Mouse (Mus musculus): ENCODE results near the gene Snu13.
A peak's percentile ranks its signal among the peaks of the same experiment; 100 is the strongest.

The Snu13 gene

DNA sequence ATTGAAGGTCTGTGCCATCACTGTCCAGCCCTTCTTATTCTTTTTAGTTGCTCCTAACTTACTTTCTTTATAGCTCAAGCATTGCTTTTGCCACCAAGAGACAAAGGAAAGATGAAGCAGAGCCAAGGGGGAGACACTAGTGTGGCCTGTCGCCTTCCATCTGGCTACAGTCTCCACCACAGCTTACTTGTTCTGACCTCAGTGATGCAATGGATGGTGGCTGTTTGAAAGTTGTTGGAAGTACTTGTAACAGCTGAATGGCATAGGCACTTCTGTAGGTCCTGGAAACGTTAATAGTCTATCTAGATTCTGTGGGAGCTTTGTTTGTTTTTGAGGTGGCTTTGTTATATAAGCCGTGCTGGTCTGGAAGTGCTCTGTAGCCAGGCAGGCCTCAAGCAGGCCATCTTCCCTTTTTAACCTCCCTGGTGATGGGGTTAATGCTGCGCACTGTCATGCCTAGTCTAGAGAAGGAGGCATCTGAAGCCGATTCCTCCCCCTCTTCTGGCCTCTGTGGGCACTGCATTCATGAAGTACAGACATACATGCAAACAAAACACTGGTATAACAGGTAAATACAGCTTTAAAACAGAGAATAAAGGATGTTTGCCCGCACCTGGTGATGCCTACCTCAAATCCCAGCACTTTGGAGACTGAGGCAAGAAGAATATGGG is 23.3 kb downstream of the Snu13 start:
- DNase-seq (ENCODE audit: low spot score): no peak

DNA sequence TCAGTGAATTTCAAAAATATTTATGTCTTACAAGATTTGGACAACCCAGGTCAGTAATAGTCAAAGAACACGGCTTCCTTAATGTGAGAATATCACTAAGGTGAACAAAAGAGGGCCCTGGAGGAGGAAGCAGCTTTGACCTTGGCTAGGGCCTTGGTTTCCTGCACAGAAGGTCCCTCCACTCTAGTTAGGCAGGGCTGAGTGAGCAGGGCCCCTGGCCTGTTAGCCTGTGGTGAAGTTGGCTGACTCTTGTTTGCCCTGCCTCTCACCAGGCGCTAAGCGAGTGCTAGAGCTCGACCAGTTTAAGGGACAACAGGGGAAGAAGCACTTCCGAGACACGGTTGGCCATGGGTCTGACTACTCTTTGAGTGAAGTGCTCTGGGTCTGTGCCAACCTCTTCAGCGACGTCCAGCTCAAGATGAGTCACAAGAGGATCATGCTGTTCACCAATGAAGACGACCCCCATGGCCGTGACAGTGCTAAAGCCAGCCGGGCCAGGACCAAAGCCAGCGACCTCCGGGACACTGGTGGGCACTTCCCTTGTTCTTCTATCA is 24.8 kb downstream of the Snu13 start:
- DNase-seq (ENCODE audit: low spot score): no peak

DNA sequence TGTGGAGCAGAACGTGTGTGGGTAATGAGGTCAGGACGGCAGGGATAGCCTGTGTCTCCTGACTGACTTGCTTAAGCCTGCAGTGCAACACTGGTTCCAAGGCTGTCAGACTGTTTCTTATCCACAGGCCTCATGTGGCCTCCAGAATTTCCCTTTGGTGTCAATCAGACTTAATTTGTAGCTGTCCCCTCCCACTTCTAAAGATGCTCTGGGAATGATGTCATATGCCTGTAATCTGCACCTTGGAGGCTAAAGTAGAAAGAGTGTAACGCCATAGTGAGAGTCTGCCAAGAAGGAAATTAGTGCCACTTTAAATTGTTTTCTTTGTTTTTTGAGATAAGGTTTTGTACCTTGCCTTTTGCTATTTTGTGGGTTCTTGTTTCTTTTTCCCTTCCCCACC is 28.1 kb downstream of the Snu13 start:
- no peak for DNase-seq (ENCODE audit: low spot score)

DNA sequence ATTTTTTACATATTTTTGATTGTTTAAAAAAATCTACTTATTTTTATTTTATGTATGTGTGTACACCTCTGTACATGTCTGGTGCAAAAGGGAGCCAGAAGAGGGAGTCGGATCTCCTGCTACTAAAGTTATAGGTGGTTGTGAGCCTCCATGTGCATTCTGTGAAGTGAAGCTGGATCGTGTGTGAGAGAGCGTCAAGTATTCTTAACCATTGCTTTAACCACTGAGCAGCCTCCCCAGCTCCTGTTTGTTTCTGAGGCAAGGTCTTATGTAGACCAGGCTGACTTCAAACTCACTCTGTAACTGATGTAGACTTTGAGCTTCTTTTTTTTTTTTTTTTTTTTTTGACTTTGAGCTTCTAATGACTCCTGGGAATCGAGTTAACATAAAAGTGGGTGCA is 29.9 kb downstream of the Snu13 start:
- no peak for DNase-seq (ENCODE audit: low spot score)

- DNase-seq (ENCODE audit: low spot score): no peak
Observed at GRCm38 (mm10) chr15:82016830-82017229, 30.6 kb downstream of the Snu13 start.

DNA sequence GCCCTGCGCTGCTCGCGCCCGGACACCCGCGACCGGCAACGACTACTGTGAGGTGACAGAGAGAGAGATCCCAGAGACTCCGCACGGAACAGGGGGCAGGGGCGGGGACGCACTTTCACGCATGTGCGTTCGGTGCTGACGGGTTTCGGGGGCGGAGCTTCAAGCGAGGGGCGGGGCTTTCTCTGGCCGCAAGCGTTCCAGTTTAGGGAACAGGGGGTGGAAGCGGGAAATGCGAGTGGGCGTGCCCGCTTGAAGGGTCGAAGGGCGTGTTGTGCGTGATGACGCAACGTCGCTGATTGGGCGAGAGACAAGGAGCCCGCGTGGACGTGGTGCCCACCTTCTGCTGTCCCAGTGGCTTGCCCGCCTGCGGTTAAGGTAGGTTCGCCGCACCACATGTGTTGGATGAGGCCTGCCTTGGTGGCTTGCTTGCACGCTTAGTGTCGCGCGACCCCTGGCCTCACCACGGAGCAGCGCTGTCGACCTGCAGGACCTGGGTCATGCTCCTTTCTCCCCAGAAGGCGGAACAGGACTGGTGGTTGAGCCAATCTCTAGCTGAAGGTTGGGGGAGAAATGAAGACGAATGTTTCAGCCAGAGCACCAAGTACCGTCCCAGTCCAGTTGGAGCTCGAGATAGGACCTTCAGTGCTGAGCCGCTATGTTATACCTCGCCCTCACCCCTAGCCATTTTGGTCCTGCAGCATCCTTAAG is 31.1 kb downstream of the Snu13 start:
- DNase-seq (ENCODE audit: low spot score): peak; percentile 99

- peak; percentile 65 for DNase-seq (ENCODE audit: low spot score)
Observed at GRCm38 (mm10) chr15:82015392-82016100, 31.9 kb downstream of the Snu13 start.

DNA sequence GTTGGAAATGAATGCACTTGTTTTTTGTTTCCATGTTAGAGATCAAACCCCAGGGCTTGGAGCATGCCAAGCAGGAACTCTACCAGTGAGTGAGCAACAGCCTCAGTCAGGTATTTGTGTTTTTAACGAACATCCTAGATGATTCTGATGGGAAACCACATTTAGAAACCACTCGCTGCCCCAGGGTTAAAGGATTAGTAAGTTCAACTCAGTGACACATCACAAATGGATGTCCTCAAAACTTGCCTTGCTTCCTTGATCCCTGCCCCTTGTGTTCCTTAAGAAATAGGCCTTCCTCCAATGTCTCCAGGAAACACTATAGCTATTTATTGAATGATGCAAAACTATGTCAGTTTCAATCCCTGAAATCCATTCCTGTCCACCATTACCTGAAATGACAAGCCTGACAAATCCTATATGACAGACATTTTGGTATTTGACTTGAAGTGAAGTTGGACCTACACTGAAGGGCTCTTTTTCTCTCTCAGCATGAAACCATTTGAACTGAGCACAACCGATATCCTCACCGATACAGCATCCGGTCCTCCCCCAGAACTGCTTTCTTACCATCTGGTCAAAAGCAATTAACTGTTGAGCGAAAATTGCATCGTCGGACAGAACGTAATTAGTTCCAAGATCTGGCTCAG is 32.5 kb downstream of the Snu13 start:
- no peak for DNase-seq (ENCODE audit: low spot score)

DNA sequence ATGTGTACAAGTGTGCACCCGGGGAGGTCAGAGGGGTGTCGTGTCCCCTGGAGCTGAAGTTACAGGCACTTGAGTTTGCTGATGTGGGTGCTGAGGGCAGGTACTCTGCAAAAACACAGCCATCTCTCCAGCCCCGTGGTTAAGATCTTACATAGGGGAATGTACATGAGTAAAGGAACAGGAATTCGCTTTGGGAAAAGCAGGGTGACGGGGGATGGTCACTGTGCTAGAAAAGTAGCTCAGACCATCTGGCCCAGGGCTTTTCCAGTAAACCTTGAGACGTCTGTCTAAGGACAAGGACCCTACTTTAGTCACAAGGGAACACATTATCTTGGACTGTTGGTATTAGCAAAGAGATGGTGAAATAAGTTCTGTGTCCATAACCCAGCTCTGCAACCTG is 35.5 kb downstream of the Snu13 start:
- DNase-seq (ENCODE audit: low spot score): no peak

GRCm38 (mm10) chr15:82004257-82004656 is 43.1 kb downstream of the Snu13 start:
- no peak for DNase-seq (ENCODE audit: low spot score)

DNA sequence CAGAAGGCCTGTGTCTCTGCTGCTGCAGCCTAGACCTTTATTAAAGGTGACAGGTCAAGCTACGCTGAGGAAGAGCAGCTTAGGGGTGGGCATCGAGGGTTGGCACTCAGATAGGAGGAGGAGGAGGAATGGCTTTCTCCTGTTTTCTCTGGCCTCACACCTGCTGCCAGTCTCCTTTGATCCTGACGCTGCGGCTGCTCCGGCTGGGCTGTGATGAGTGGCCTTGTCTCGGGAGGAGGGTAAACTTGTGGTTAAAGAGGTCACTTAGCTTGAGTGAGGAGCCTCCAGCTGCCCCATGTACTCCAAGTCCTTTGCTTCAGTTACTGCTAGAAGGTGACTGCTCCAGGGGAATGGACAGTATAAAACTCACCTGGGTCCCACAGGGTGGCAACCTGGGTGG is 53.4 kb downstream of the Snu13 start:
- no peak for DNase-seq (ENCODE audit: low spot score)

DNA sequence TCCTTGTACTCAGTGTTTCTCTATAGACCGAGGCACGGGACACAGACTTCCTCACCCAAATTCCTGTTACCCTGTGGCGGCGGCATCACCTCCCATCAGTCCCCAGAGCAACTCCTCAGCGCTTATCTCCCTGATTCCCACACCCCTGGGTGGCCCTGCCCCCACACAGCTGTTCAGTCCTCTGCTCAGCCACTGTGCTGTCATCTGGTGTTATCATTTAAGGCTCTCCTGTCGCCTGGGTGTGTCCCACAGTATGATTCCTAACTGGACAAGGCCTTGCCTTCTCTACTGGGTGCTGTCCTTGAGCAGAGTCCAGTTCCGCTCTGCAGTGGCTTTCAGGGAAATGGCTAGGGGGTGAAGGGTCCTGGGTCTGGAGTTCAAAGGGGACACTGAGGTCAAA is 56.8 kb downstream of the Snu13 start:
- DNase-seq (ENCODE audit: low spot score): no peak

Data from retina, embryonic 14.5 days (tissue).